Mouse (Mus musculus) naive thymus-derived CD4-positive, alpha-beta T cell, adult 2 months (primary cell): Measurements from ENCODE around the gene Tsacc.
A peak's percentile ranks its signal among the peaks of the same experiment; 100 is the strongest.

ENCODE experiments used
- DNase-seq: peaks from one replicate; pipeline ENCODE4 v3.0.0-alpha.2; 2011; ENCODE audit warnings: low read depth

Tsacc gene

GRCm38 (mm10) chr3:88238866-88239391, 57.9 kb downstream of the Tsacc start:
- DNase-seq: no peak

DNA sequence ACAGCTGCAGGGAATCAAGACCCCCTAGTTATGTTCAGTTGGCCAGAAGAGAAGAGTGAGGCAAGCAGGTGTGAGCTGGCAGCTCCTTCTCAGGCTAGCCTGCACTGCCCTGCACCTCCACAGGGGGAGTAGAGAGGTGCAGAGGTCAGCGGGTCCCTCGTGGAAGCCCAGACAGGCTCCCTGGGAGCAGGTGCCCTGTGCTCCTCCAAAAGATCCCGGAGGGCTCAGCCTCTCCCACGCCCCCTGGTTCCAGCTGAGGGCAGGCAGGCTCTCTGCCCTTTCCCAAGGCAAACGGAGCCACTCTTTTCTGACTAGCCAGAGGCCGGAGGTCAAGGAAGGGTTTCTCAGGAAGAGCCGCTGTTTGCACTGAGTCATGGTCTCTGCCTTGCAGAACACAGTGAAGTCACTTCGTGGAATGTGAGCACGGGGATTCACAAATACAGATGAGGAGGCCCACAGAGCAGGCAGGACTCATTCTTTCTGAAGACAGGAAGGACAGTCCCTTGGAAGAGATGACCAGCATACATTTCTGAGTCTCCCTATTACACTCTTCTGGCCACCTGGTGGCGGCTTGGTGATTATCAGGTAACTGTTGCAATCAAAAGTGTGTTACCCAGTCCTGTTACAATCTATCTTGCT, 59.1 kb downstream of the Tsacc start:
- DNase-seq: peak; percentile 51

DNA sequence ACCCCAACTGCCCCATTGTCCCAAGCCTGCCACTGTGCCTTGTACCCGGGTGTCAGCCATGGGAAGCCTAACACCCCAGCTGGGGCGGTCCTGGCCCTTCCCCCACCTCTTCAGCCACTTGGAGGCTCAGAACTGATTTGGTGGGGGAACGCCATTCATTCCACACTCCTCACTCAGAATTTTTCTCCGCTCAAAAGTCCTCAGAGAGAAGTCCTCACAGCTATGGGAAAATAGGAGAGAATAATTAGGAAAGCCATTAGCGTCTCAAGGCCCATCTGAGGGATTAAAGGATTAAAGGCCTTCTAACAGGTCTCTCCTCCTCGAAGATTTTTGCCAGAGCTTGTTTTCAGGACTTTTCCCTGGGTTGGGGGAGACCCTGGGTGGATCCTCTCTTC, 59.6 kb downstream of the Tsacc start:
- no peak for DNase-seq

GRCm38 (mm10) chr3:88235616-88236015, 61.2 kb downstream of the Tsacc start:
- DNase-seq: no peak

DNA sequence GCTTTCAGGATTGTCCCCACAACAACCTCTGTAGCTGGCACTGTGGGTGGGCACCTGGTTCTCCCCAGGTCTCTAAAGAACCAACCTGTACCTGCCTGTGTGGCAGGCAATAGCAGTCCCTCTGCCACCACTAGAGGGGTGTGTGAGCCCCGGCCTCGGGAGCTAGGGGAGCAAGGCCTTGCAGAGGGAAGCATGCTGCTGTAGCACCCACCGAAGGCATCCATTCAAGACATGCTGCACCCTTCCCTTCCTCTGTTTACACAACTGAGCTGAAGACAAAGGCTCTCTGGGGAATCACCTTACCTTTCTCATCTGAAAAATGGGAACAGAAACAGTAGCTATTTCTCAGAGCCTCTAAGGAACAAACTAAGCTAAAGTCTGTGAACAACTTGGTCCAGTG, 61.6 kb downstream of the Tsacc start:
- no peak for DNase-seq

DNA sequence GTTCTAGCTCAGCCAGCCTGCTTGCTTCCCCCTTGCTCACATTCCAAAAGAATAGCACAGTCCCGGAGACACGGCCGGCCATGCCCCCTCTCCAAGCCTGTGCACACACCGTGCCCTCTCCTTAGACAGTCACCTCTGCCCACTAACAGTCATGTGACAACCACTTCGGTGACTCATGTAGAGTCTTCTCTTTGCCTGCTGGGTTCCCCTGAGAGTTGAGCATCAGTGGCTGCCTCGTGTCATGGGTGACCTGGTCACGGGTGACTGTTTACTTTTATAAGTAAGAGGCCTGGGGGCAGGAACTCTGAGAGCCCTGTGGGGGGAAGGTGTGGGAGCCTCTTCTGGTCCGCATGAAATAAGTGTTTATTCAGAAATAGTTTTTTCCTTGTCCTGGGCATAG, 62.8 kb downstream of the Tsacc start:
- DNase-seq: no peak

DNA sequence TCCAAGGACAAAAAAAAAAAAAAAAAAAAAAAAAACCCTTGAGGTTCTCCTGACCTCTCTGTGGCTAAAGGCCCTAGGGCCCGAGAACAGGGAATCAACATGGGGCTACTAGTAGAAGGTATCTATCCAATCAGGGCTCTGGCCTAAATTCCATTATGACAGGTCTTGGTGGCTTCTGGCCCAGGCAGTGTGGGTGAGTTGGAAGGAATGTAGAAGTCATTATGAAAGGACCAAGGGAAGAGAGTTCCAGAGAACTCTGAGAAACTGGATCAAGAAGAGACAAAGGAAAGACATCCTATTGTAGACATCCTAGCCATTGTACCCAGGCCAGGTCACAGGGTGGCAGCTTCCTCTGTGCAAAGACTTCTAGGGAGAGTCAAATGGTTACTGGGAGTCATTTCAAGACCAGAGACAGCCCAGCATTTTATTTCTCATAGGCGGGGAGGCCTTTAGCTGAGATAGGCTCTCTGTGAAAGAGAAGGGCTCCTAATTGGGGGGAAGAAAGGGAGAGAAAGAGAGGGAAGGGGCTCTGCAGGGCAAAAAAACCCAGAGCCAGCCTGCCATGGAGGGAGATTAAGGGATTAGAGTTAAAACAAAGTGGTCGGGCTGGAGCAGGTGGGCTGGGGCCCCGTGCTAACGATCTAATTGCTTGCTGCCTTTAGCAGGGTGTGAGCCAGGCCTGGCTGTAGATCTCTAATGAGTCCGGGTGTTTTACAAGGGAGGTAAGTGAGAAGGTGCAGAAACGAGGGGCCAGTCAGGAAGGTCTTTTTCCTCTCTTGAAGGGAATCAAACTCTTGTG, 63.7 kb downstream of the Tsacc start:
- no peak for DNase-seq
